Mouse (Mus musculus): ENCODE results near the gene Evi5.

DNA sequence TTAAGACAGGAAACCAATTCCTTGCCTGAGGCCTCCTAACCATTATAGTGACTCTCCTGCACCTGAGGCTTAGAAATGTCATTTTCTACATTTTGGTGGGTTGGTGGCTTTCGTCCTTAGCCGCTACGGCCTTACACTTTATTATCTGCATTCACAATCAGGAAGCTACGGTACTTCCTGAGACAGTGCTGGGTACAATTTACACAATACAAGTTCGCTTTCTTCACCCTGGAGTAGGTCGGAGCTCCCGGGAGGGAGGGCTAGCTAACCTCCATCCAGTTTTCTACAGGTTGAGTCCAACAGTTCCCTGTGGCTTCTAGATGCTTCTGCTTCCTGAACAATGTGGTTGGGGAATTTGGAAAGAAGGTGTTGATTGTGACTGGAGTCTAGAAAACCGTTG is 176.0 kb downstream of the Evi5 start:
- no peak for TF ChIP-seq CTCF (IDR thresholded peaks at IDR 0.05; ENCODE audit: low read depth, low read length)
- no peak for TF ChIP-seq EP300 (IDR thresholded peaks at IDR 0.05; ENCODE audit: insufficient read depth, low read depth, low read length)
